Mouse (Mus musculus): ENCODE data around the gene Bad. TPM values are rescaled to one million over a fixed set of nuclear protein-coding genes. Genes with fewer than 3 reads are reported as not detected.

Bad gene
- polyA plus RNA-seq, 1 experiment, result 119 TPM

Other genes with a start within 250 kb of the Bad start
- gene Rps6ka4, start 101.2 kb upstream of the Bad start, polyA plus RNA-seq (2012; rRNA removed), result 39.1 and 51.7 TPM in 2 replicates
- 10.2 and 12.4 TPM in 2 replicates for gene Ccdc88b, start 83.7 kb upstream of the Bad start, polyA plus RNA-seq (2012; rRNA removed)
- 75.3 and 86.1 TPM in 2 replicates for gene Trmt112, start 32.2 kb upstream of the Bad start, polyA plus RNA-seq (2012; rRNA removed)
- gene Prdx5, start 31.8 kb upstream of the Bad start, polyA plus RNA-seq (2012; rRNA removed), result 163 and 170 TPM in 2 replicates
- 242 and 258 TPM in 2 replicates for gene Esrra, start 20.0 kb upstream of the Bad start, polyA plus RNA-seq (2012; rRNA removed)
- 0.42 TPM in 1 of 2 replicates, not detected in the other for gene Catsperz, start 16.5 kb upstream of the Bad start, polyA plus RNA-seq (2012; rRNA removed)
- gene Kcnk4, start 7.3 kb upstream of the Bad start, polyA plus RNA-seq (2012; rRNA removed), result 0.08 TPM in 1 of 2 replicates, not detected in the other
- 103 and 166 TPM in 2 replicates for gene Gpr137, start 619 bp downstream of the Bad start, polyA plus RNA-seq (2012; rRNA removed)
- 159 and 169 TPM in 2 replicates for gene Ppp1r14b, start 33.1 kb downstream of the Bad start, polyA plus RNA-seq (2012; rRNA removed)
- gene Plcb3, start 34.6 kb downstream of the Bad start, polyA plus RNA-seq (2012; rRNA removed), result 335 and 360 TPM in 2 replicates
- 58.5 and 60.7 TPM in 2 replicates for gene Fkbp2, start 38.6 kb downstream of the Bad start, polyA plus RNA-seq (2012; rRNA removed)
- gene Vegfb, start 45.8 kb downstream of the Bad start, polyA plus RNA-seq (2012; rRNA removed), result 40.7 and 51.0 TPM in 2 replicates
- 61.9 and 65.0 TPM in 2 replicates for gene Dnajc4, start 50.7 kb downstream of the Bad start, polyA plus RNA-seq (2012; rRNA removed)
- 90.8 and 103 TPM in 2 replicates for gene Nudt22, start 54.3 kb downstream of the Bad start, polyA plus RNA-seq (2012; rRNA removed)
- 18.5 and 19.6 TPM in 2 replicates for gene Trpt1, start 54.3 kb downstream of the Bad start, polyA plus RNA-seq (2012; rRNA removed)
- 14.6 and 15.7 TPM in 2 replicates for gene Fermt3, start 77.6 kb downstream of the Bad start, polyA plus RNA-seq (2012; rRNA removed)
- gene Stip1, start 98.1 kb downstream of the Bad start, polyA plus RNA-seq (2012; rRNA removed), result 24.6 and 30.5 TPM in 2 replicates
- gene Macrod1, start 114.9 kb downstream of the Bad start, polyA plus RNA-seq (2012; rRNA removed), result 61.6 and 63.0 TPM in 2 replicates
- gene Flrt1, start 163.9 kb downstream of the Bad start, polyA plus RNA-seq (2012; rRNA removed), result 0.71 and 0.73 TPM in 2 replicates